Mouse (Mus musculus): ENCODE measurements around the gene Rora. TPM values are rescaled to one million over a fixed set of nuclear protein-coding genes. Genes with fewer than 3 reads are reported as not detected.
A peak's percentile ranks its signal among the peaks of the same experiment; 100 is the strongest.

The Rora gene
- polyA plus RNA-seq, 1 experiment from 2014 or later: 6.5 TPM

DNA sequence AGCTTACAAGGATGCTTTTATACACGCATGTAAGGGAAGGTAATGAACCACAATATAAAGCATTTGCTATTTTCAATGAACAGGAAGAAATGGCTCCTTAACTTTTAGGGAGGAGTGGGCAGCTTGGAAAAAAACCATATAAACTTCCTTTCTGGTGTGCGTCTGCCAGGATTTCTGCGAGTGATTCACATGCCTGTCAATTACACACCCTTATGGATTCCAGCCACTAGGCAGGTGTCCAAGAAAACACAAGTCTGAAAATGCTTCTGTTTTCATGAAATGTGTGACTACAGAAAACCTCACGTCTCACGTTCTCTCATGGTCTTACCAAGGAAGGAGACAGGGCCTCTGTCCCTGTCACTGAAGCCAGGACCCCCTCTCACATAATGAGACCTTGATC is 560.2 kb downstream of the Rora start:
- Histone ChIP-seq H3K27me3 (ENCODE audit: control insufficient read depth, insufficient read depth, low read length) (no peaks in the 10 kb centered on the region), H3K9ac (ENCODE audit: low read depth, low read length) (no peak overlapping the region), H3K36me3 (ENCODE audit: control insufficient read depth, insufficient read depth, low read length) (no peaks in the 10 kb centered on the region), H3K4me1 (ENCODE audit: control insufficient read depth, insufficient read depth, low read length) (no peaks in the 10 kb centered on the region), H3K27ac (ENCODE audit: low read depth, low read length) (no peak overlapping the region), H3K4me3 (ENCODE audit: low read depth, low read length) (no peak overlapping the region), H3K9me3 (replicated peaks; ENCODE audit: control insufficient read depth, low read length) (no peaks in the 10 kb centered on the region), H3K4me2 (no peak overlapping the region)
- WGBS (ENCODE audit: insufficient replicate concordance): 82% methylated on average over 5 of the region's 5 CpGs
- no peak for ATAC-seq (replicated peaks; ENCODE audit: insufficient number of reproducible peaks, low FRiP score, low TSS enrichment)

GRCm38 (mm10) chr9:69224841-69225240 is 571.3 kb downstream of the Rora start:
- H3K36me3 ChIP-seq (ENCODE audit: control insufficient read depth, insufficient read depth, low read length): no peaks in the 10 kb centered on the region
- ATAC-seq (replicated peaks; ENCODE audit: insufficient number of reproducible peaks, low FRiP score, low TSS enrichment): no peak
- H3K4me1 ChIP-seq (ENCODE audit: control insufficient read depth, insufficient read depth, low read length): no peaks in the 10 kb centered on the region
- no peaks in the 10 kb centered on the region for H3K9me3 ChIP-seq (replicated peaks; ENCODE audit: control insufficient read depth, low read length)
- H3K9ac ChIP-seq (ENCODE audit: low read depth, low read length): no peak overlapping the region
- WGBS (ENCODE audit: insufficient replicate concordance): 50% methylated on average over 3 of the region's 3 CpGs
- no peaks in the 10 kb centered on the region for H3K27me3 ChIP-seq (ENCODE audit: control insufficient read depth, insufficient read depth, low read length)
- H3K4me2 ChIP-seq: no peak overlapping the region
- H3K27ac ChIP-seq (ENCODE audit: low read depth, low read length): no peak overlapping the region
- H3K4me3 ChIP-seq (ENCODE audit: low read depth, low read length): no peak overlapping the region

DNA sequence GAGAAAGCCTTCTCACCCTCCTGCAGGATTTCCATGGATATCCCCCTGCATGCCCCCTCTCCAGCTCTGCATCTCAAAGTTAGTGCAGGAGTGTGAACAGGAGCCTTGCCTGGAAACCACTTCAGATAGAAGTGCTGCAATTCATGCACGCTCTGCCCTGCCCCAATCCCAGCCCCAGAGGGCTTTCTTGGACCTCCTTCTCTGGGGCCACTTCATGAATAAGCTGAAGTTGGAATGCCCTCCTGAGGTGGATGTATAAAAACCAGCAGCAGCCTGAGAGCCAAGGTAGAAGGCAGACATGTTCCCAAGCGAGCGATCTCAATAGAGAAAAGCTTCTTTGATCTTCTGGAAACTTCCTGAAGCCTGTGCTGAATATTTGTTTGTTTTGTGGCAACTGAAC is 572.8 kb downstream of the Rora start:
- ATAC-seq (replicated peaks; ENCODE audit: insufficient number of reproducible peaks, low FRiP score, low TSS enrichment): no peak

DNA sequence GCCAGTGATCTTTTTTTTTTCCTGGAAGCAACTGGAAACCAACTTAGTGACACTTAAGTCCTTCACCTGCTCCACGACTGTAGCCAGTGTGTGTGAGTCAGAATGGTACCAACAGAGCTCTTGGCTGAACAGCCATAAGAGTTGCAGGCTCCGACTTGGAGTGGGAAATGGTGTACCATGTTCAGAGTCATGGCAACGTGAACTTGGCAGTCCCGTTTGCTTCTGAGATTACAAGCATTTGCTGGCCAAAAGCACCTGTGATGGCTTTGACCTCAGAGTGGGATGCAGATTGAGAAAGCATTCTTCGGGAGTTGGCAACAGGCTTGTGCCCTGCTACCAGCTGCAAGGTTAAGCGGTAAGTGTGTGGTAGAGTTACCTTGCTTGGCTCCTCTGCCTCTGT is 574.2 kb downstream of the Rora start:
- Histone ChIP-seq H3K27ac (ENCODE audit: low read depth, low read length) (no peak overlapping the region), H3K4me3 (ENCODE audit: low read depth, low read length) (no peak overlapping the region), H3K9ac (ENCODE audit: low read depth, low read length) (no peak overlapping the region), H3K4me2 (no peak overlapping the region), H3K4me1 (ENCODE audit: control insufficient read depth, insufficient read depth, low read length) (no peaks in the 10 kb centered on the region), H3K36me3 (ENCODE audit: control insufficient read depth, insufficient read depth, low read length) (no peaks in the 10 kb centered on the region), H3K27me3 (ENCODE audit: control insufficient read depth, insufficient read depth, low read length) (no peaks in the 10 kb centered on the region), H3K9me3 (replicated peaks; ENCODE audit: control insufficient read depth, low read length) (no peaks in the 10 kb centered on the region; the same call in 1 of the 2 replicates)
- no peak for ATAC-seq (replicated peaks; ENCODE audit: insufficient number of reproducible peaks, low FRiP score, low TSS enrichment)
- 83% methylated on average over 6 of the region's 6 CpGs for WGBS (ENCODE audit: insufficient replicate concordance)

More for the DNA sequence above, 572.8 kb downstream of the Rora start:
- H3K4me1 ChIP-seq (ENCODE audit: control insufficient read depth, insufficient read depth, low read length): no peaks in the 10 kb centered on the region
- no peak overlapping the region for H3K9ac ChIP-seq (ENCODE audit: low read depth, low read length)
- H3K27me3 ChIP-seq (ENCODE audit: control insufficient read depth, insufficient read depth, low read length): no peaks in the 10 kb centered on the region
- H3K27ac ChIP-seq (ENCODE audit: low read depth, low read length): no peak overlapping the region
- H3K9me3 ChIP-seq (replicated peaks; ENCODE audit: control insufficient read depth, low read length): no peaks in the 10 kb centered on the region
- H3K36me3 ChIP-seq (ENCODE audit: control insufficient read depth, insufficient read depth, low read length): no peaks in the 10 kb centered on the region
- no peak overlapping the region for H3K4me2 ChIP-seq
- WGBS (ENCODE audit: insufficient replicate concordance): 43% methylated on average over 3 of the region's 3 CpGs
- no peak overlapping the region for H3K4me3 ChIP-seq (ENCODE audit: low read depth, low read length)

GRCm38 (mm10) chr9:69229935-69230334 is 576.3 kb downstream of the Rora start:
- H3K4me2 ChIP-seq: no peak overlapping the region
- WGBS (ENCODE audit: insufficient replicate concordance): 80% methylated on average over 7 of the region's 7 CpGs
- ATAC-seq (replicated peaks; ENCODE audit: insufficient number of reproducible peaks, low FRiP score, low TSS enrichment): no peak
- H3K4me3 ChIP-seq (ENCODE audit: low read depth, low read length): no peak overlapping the region
- H3K9me3 ChIP-seq (replicated peaks; ENCODE audit: control insufficient read depth, low read length): no peaks in the 10 kb centered on the region; the same call in 1 of the 2 replicates
- H3K36me3 ChIP-seq (ENCODE audit: control insufficient read depth, insufficient read depth, low read length): no peaks in the 10 kb centered on the region
- H3K4me1 ChIP-seq (ENCODE audit: control insufficient read depth, insufficient read depth, low read length): peaks cover 7% of the 10 kb centered on the region
- H3K27me3 ChIP-seq (ENCODE audit: control insufficient read depth, insufficient read depth, low read length): no peaks in the 10 kb centered on the region
- H3K27ac ChIP-seq (ENCODE audit: low read depth, low read length): no peak overlapping the region
- H3K9ac ChIP-seq (ENCODE audit: low read depth, low read length): no peak overlapping the region

- H3K4me2 ChIP-seq: peak overlapping the region; percentile 36
Measured at GRCm38 (mm10) chr9:69234526-69234925, 580.9 kb downstream of the Rora start.

DNA sequence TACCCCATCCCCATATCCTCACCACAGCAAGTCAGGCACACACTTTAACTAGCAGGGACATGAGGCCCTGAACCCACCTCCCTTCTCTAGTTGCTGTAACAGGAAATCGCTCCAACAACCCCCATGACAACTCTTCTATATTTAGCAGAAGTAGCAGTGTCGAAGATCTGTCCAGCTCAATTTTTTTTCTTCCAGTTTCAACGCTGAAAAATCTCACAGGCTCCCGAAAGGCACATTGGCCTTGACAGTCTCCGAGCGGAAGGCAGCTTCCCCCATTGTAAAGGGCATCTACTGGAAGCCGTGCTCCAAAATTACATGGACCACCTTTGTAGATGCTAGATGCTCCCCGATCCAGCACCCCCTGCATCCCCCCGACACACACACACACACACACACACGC is 583.7 kb downstream of the Rora start:
- Histone ChIP-seq H3K9ac (ENCODE audit: low read depth, low read length) (peak overlapping the region; percentile 28; the same call in 1 of the 2 replicates), H3K27ac (ENCODE audit: low read depth, low read length) (peak overlapping the region; percentile 35; the same call in 1 of the 2 replicates), H3K27me3 (ENCODE audit: control insufficient read depth, insufficient read depth, low read length) (no peaks in the 10 kb centered on the region), H3K4me1 (ENCODE audit: control insufficient read depth, insufficient read depth, low read length) (peaks cover 20% of the 10 kb centered on the region), H3K4me2 (peak overlapping the region; percentile 34), H3K9me3 (replicated peaks; ENCODE audit: control insufficient read depth, low read length) (no peaks in the 10 kb centered on the region), H3K36me3 (ENCODE audit: control insufficient read depth, insufficient read depth, low read length) (no peaks in the 10 kb centered on the region), H3K4me3 (ENCODE audit: low read depth, low read length) (no peak overlapping the region)
- ATAC-seq (replicated peaks; ENCODE audit: insufficient number of reproducible peaks, low FRiP score, low TSS enrichment): no peak
- 46% methylated on average over 10 of the region's 10 CpGs for WGBS (ENCODE audit: insufficient replicate concordance)

More at GRCm38 (mm10) chr9:69234526-69234925, 580.9 kb downstream of the Rora start:
- Histone ChIP-seq H3K27me3 (ENCODE audit: control insufficient read depth, insufficient read depth, low read length) (no peaks in the 10 kb centered on the region), H3K9me3 (replicated peaks; ENCODE audit: control insufficient read depth, low read length) (no peaks in the 10 kb centered on the region; the same call in 1 of the 2 replicates), H3K4me1 (ENCODE audit: control insufficient read depth, insufficient read depth, low read length) (peaks cover 20% of the 10 kb centered on the region), H3K36me3 (ENCODE audit: control insufficient read depth, insufficient read depth, low read length) (no peaks in the 10 kb centered on the region), H3K27ac (ENCODE audit: low read depth, low read length) (no peak overlapping the region; the same call in 1 of the 2 replicates), H3K9ac (ENCODE audit: low read depth, low read length) (no peak overlapping the region), H3K4me3 (ENCODE audit: low read depth, low read length) (no peak overlapping the region)
- WGBS (ENCODE audit: insufficient replicate concordance): 22% methylated on average over 7 of the region's 7 CpGs
- no peak for ATAC-seq (replicated peaks; ENCODE audit: insufficient number of reproducible peaks, low FRiP score, low TSS enrichment)

DNA sequence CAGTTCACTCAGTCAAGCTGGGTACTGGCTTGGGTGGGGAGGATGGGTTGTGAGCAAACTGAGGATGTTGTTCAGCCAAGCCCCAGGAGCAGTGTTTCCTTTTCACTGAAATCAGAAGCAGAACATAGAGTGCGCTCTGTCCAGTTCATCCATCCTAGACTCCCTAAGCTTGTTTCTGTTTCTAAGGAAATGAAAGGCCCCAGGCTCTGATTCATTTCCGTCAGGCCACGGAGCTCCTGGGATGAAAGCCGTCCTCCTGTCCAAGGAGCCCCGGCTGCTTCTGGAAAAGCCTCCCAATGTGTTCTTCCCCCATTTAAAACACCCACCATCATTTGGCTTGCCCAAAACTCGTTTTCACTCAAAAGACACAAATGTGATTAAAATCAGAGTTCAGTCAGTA is 589.0 kb downstream of the Rora start:
- no peak overlapping the region for H3K4me2 ChIP-seq
- H3K27ac ChIP-seq (ENCODE audit: low read depth, low read length): no peak overlapping the region
- H3K36me3 ChIP-seq (ENCODE audit: control insufficient read depth, insufficient read depth, low read length): no peaks in the 10 kb centered on the region
- 57% methylated on average over 6 of the region's 6 CpGs for WGBS (ENCODE audit: insufficient replicate concordance)
- H3K9ac ChIP-seq (ENCODE audit: low read depth, low read length): no peak overlapping the region
- no peaks in the 10 kb centered on the region for H3K9me3 ChIP-seq (replicated peaks; ENCODE audit: control insufficient read depth, low read length)
- H3K27me3 ChIP-seq (ENCODE audit: control insufficient read depth, insufficient read depth, low read length): no peaks in the 10 kb centered on the region
- H3K4me1 ChIP-seq (ENCODE audit: control insufficient read depth, insufficient read depth, low read length): peaks cover 7% of the 10 kb centered on the region; the same call in 1 of the 2 replicates
- ATAC-seq (replicated peaks; ENCODE audit: insufficient number of reproducible peaks, low FRiP score, low TSS enrichment): no peak
- H3K4me3 ChIP-seq (ENCODE audit: low read depth, low read length): no peak overlapping the region

DNA sequence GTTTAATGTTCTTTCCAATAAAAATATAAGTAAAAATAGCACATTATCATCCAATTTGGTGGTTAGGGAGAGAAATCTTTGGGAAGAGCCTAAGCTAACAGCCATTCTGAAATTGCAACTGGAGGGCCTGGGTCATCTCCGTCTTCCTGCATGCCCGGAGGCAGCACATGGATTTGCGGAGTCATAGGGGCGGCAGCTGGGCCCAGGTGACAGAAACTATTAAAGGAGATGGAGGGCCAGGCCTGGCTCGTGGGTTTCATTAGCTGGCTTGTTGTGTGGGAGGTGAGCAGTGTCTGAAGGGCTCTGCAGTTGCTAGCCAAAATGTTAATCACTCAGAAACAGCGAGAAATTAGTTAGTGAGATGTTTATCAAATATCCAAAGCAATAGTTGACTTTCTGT is 590.0 kb downstream of the Rora start:
- Histone ChIP-seq H3K36me3 (ENCODE audit: control insufficient read depth, insufficient read depth, low read length) (no peaks in the 10 kb centered on the region), H3K4me1 (ENCODE audit: control insufficient read depth, insufficient read depth, low read length) (no peaks in the 10 kb centered on the region), H3K27ac (ENCODE audit: low read depth, low read length) (no peak overlapping the region), H3K27me3 (ENCODE audit: control insufficient read depth, insufficient read depth, low read length) (no peaks in the 10 kb centered on the region), H3K9me3 (replicated peaks; ENCODE audit: control insufficient read depth, low read length) (no peaks in the 10 kb centered on the region), H3K9ac (ENCODE audit: low read depth, low read length) (no peak overlapping the region), H3K4me3 (ENCODE audit: low read depth, low read length) (no peak overlapping the region), H3K4me2 (no peak overlapping the region)
- 59% methylated on average over 6 of the region's 6 CpGs for WGBS (ENCODE audit: insufficient replicate concordance)
- no peak for ATAC-seq (replicated peaks; ENCODE audit: insufficient number of reproducible peaks, low FRiP score, low TSS enrichment)
